Mouse (Mus musculus) small intestine, adult 2 months (tissue): ENCODE results near the gene Chd1l.

Experiments used
- CTCF ChIP-seq: fragments of 200-500 bp; IDR thresholded peaks from 2 replicates; pipeline ENCODE4 v1.5.1; 2012; ENCODE audit warnings: low read depth, mild to moderate bottlenecking, control low read depth, inconsistent platforms, low read length, moderate library complexity, mixed read lengths; ENCODE audit not compliant: insufficient replicate concordance, insufficient read length; ENCODE audit errors: extremely low read depth
- POLR2A ChIP-seq: fragments of 200-500 bp; IDR thresholded peaks from 2 replicates; pipeline ENCODE4 v1.6.1; 2012; ENCODE audit warnings: low read depth, mild to moderate bottlenecking, control low read depth, inconsistent platforms, low read length, moderate library complexity

DNA sequence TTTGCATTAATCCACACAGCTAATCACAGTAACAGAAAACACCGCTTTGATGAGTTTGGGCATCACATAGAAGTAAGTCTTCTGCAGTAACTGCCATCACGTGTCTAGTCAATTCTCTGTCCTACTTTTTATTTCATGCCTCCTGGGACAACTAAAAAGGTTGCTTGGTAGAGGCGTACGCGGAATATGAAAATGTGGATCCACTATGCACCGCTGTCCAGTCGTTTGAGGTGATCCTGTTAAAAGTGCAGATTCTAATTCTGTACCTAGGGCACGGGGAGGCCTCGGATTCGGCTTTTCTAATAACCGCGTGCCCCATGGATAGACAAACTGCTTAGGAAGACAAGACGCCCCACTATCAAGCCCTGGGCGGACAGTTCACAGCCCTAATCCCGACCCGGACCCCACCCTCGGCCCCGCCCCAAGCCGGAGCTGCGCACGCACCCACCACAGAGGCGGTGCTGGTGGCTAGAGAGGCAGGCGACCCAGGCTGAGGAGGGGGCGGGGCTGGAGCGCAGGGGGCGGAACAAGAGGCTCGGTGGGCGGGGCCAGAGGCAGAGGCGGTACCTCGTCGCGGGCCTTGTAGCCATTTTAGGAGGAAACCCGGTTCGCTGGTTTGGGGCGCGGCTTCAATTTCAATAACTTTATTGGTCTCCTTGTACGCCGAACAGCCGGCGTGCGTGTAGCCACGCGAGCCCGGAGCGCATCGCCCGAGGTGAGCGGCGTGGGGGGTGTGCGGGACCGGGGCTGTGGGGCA is 47.8 kb upstream of the Chd1l start, which contains the start of gene Prkab2:
- no peak for TF ChIP-seq POLR2A
- TF ChIP-seq CTCF: no peak
